Mouse (Mus musculus): ENCODE measurements around the gene Clec11a. TPM values are rescaled to one million over a fixed set of nuclear protein-coding genes. Genes with fewer than 3 reads are reported as not detected.
A peak's percentile ranks its signal among the peaks of the same experiment; 100 is the strongest.
"Not testable (repeated sequence)": the region's sequence is repeated elsewhere in the genome, so short reads cannot be mapped to it uniquely, and the experiment has no call there.

Gene Clec11a
- total and polyA plus RNA-seq, 3 experiments = 0.33 to 0.39 TPM; not detected in 1

DNA sequence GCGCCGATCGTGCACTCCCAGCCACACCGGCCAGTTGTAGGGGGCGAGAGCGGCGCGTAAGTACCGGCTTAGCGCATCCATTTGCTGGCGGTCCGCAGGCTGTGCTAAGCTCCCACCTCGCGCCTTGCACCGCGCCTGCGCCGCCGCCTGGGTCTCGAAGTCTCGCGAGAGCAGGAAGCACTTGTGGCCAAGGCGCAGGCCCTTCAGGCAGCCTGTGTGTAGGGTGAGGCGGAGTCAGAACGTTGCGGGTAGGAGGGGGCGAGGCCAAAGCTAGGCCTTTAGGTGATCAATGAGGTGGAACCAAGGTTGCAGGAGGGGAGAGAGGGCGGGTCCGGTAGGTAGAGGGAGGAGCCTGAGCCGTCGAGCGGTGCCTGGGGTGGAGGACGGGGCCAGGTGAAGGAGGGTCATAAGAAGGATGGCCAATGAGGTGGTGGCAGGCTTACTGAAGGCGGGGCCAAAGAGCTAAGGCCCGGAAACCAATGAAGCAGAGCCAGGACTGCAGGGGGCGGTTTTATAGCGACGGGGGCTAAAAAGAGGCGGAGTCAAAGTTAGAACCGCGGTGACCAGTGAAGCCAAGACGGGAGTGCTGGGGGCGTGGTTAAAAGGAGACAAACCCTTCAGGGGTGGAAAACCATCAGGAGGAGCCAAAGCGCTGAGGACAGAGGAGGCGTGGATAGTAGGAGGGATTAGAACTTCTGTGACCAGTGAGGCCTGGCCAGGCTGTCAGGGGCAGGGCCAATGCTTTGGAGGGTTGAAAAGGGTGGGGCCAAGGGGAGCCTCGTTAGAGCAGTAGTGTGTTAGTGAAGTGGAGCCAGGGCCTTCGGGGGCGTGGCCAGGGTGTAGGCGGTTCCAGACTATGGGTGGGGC lies 1.7 kb downstream of the Clec11a start (continued):
- peak; percentile 48; the same call in 1 of the 2 replicates for TF ChIP-seq TCF12 (IDR thresholded peaks at IDR 0.05; ENCODE audit: low read depth, low read length)
- TF ChIP-seq UBTF (IDR thresholded peaks at IDR 0.05; ENCODE audit: borderline replicate concordance, insufficient read depth, low read depth, low read length) = no peak
- TF ChIP-seq EP300 (IDR thresholded peaks at IDR 0.05; ENCODE audit: low read depth in 1 of 2, low read length in 2 of 2) = no peak
- TF ChIP-seq SMC3 (IDR thresholded peaks at IDR 0.05; ENCODE audit: low read depth, low read length) = no peak
- no peak; the same call in 1 of the 2 replicates for TF ChIP-seq MAX (IDR thresholded peaks at IDR 0.05; ENCODE audit: low read length)
- no peak for TF ChIP-seq ZNF384 (IDR thresholded peaks at IDR 0.05; ENCODE audit: low read depth, low read length)
- no peak for TF ChIP-seq POLR2AphosphoS5 (IDR thresholded peaks at IDR 0.05; ENCODE audit: borderline replicate concordance, low read depth, low read length)
- peak; percentile 96 for TF ChIP-seq NELFE (IDR thresholded peaks at IDR 0.05; ENCODE audit: low read depth, low read length)
- no peak for TF ChIP-seq RCOR1 (IDR thresholded peaks at IDR 0.05; ENCODE audit: low read depth, low read length)
- TF ChIP-seq HCFC1 (IDR thresholded peaks at IDR 0.05; ENCODE audit: low read depth, low read length) = peak; percentile 81
- TF ChIP-seq TAL1 (IDR thresholded peaks at IDR 0.05; ENCODE audit: low read length) = no peak

DNA sequence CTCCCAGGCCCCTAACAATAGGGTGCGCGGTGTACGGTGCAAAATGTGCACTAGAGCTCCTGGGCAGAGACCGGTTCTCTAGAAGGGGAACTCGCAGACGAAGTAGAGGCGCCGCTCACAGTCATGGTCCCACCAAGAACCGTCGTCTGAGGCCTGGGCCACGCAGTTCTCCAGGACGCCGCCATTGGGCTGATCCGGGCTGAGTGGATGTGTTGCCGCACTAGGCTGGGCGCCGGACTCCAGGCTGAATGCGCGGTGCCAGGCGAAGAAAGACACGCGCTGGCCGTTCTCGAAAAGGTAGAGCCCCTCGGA lies 2.3 kb downstream of the Clec11a start:
- H3K4me1 ChIP-seq (ENCODE audit: control insufficient read depth in 1 of 2, insufficient read depth in 2 of 2, low read length in 2 of 2) = peaks cover 0 to 10% of the 10 kb centered on the region in 2 experiments; a peak in 2 of 4 replicates
- 0 out of 2 replicates have a peak, but pooled peaks have one; percentile 22 for TF ChIP-seq SIN3A (IDR thresholded peaks at IDR 0.05; ENCODE audit: low read length)
- no peak for TF ChIP-seq ZMIZ1 (IDR thresholded peaks at IDR 0.05; ENCODE audit: low read depth, low read length)
- peaks cover 0 to 4% of the 10 kb centered on the region in 2 experiments; a peak in 1 of 4 replicates for H3K36me3 ChIP-seq (ENCODE audit: control insufficient read depth in 1 of 2, insufficient read depth in 2 of 2, low read length in 2 of 2)
- no peaks in the 10 kb centered on the region; a peak in 1 of 4 replicates for H3K27me3 ChIP-seq (ENCODE audit: control insufficient read depth in 1 of 2, insufficient read depth in 2 of 2, low read length in 2 of 2)
- peaks cover 1% of the 10 kb centered on the region; the same call in 1 of the 2 replicates for H3K79me2 ChIP-seq (ENCODE audit: control insufficient read depth, insufficient read depth, low read length, poor library complexity)
- peak overlapping the region; percentile 93 for H3K9ac ChIP-seq (ENCODE audit: control insufficient read depth, low read depth, low read length, poor library complexity, severe bottlenecking)
- DNase-seq (ENCODE audit: low read depth, low spot score) = no peak
- H3K27ac ChIP-seq (ENCODE audit: control insufficient read depth, low read depth, low read length) = peak overlapping the region; percentile 83
- H3K4me3 ChIP-seq (ENCODE audit: control insufficient read depth in 1 of 2, insufficient read depth in 1 of 2, low read depth in 2 of 2, low read length in 2 of 2) = peak overlapping the region; percentile 63 to 84
- H3K9me3 ChIP-seq (replicated peaks; ENCODE audit: insufficient read depth, low read length) = no peaks in the 10 kb centered on the region

DNA sequence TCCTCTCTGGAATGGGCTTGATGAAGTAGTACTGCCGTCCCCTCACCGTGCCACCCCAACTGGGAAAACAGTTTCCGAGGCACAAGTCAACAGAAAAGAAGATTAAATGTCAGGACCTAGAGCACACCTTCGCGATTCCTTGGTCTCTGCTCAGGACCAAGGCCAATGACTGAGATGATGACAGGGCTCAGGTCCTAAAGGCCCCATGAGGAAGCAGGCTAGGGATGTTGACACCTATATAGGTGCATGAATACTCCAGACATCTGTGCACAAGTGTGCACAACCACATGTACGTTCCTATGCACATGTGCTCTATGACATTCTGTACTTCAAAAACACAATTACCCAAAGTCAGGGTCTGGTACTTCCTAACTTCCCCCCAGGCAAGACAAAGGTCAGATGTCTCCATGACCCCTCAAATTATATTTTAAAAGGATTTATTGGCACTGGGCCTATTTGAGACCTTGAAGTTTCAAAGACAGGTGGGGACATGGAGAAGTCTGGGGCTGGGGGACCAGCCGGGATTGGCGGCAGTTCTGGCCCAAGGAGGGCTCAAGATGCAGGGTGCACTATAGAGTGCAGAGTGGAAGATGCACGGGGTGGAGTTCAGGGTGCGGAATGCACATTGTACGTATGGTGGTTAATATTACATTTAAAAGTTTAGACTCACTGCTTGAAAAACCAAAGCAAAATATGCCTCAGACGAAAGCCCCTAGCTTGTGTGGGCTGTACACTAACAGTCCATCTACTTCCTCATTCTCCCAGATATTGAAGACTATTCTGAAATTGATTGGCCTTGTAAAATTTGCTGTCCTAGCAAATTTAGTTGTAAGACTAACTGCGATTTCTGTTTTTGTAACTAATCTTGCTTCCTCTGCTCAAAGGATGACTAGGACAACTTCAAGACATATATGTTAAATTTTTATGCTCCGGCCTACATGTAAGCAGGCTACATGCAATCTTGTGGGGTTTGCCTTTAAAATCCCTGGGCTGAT lies 3.1 kb downstream of the Clec11a start:
- Histone ChIP-seq H3K27me3 (ENCODE audit: control insufficient read depth in 1 of 2, insufficient read depth in 2 of 2, low read length in 2 of 2) (peaks cover 0 to 2% of the 10 kb centered on the region in 2 experiments; a peak in 1 of 4 replicates), H3K79me2 (ENCODE audit: control insufficient read depth, insufficient read depth, low read length, poor library complexity) (peaks cover 1% of the 10 kb centered on the region; the same call in 1 of the 2 replicates), H3K9ac (ENCODE audit: control insufficient read depth, low read depth, low read length, poor library complexity, severe bottlenecking) (peak overlapping the region; percentile 93), H3K27ac (ENCODE audit: control insufficient read depth, low read depth, low read length) (peak overlapping the region; percentile 83), H3K36me3 (ENCODE audit: control insufficient read depth in 1 of 2, insufficient read depth in 2 of 2, low read length in 2 of 2) (peaks cover 0 to 4% of the 10 kb centered on the region in 2 experiments; a peak in 1 of 4 replicates), H3K4me1 (ENCODE audit: control insufficient read depth in 1 of 2, insufficient read depth in 2 of 2, low read length in 2 of 2) (peaks cover 0 to 10% of the 10 kb centered on the region in 2 experiments; a peak in 2 of 4 replicates), H3K4me3 (ENCODE audit: control insufficient read depth in 1 of 2, insufficient read depth in 1 of 2, low read depth in 2 of 2, low read length in 2 of 2) (peak overlapping the region; percentile 63 to 84), H3K9me3 (replicated peaks; ENCODE audit: insufficient read depth, low read length) (no peaks in the 10 kb centered on the region)
- TF ChIP-seq MYB (IDR thresholded peaks at IDR 0.05; ENCODE audit: low read depth, low read length) (no peak), MAFK (IDR thresholded peaks at IDR 0.05; ENCODE audit: borderline replicate concordance, low read depth, low read length) (peak; percentile 73)
- peak; percentile 62 for DNase-seq (ENCODE audit: low read depth, low spot score)

DNA sequence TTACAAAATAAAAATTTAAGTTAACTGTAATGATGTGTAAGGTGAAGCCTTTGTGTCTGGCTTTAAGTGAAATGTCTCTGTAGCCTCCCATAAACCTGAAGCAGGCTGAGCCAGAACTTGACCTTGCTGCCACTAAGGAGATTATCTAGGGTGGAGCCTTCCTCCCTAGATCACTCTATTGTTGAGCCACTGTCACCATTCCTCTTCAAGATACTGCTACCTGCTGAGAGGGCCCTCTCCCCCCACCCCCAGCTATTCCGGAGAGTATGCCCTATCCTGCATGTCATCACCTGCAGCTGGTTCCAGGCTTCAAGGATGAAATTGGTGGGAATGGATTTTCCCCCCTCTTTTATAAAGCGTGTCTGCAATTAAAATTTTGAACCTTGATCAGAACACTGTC lies 9.2 kb downstream of the Clec11a start:
- DNase-seq (ENCODE audit: low read depth, low spot score); H3K79me2 ChIP-seq (ENCODE audit: control insufficient read depth, insufficient read depth, low read length, poor library complexity); H3K27ac ChIP-seq (ENCODE audit: control insufficient read depth, low read depth, low read length); H3K9me3 ChIP-seq (replicated peaks; ENCODE audit: insufficient read depth, low read length); H3K9ac ChIP-seq (ENCODE audit: control insufficient read depth, low read depth, low read length, poor library complexity, severe bottlenecking); H3K4me1 ChIP-seq (ENCODE audit: control insufficient read depth in 1 of 2, insufficient read depth in 2 of 2, low read length in 2 of 2); H3K36me3 ChIP-seq (ENCODE audit: control insufficient read depth in 1 of 2, insufficient read depth in 2 of 2, low read length in 2 of 2); H3K27me3 ChIP-seq (ENCODE audit: control insufficient read depth in 1 of 2, insufficient read depth in 2 of 2, low read length in 2 of 2); H3K4me3 ChIP-seq (ENCODE audit: control insufficient read depth in 1 of 2, insufficient read depth in 1 of 2, low read depth in 2 of 2, low read length in 2 of 2): not testable (repeated sequence)

Measured in MEL (cell line).